Mouse (Mus musculus) intestine, embryonic 14.5 days (tissue): Measurements from ENCODE around the gene Cdkn1b. TPM values are rescaled to one million over a fixed set of nuclear protein-coding genes. Genes with fewer than 3 reads are reported as not detected.

Experiments used
- ATAC-seq: fragments of 200-750 bp; cut with Nextera tagmentation; replicated peaks from 2 replicates; pipeline ENCODE4 v1.8.0; 2017; ENCODE audit warnings: low read depth, moderate number of reproducible peaks, moderate TSS enrichment, moderate library complexity; ENCODE audit not compliant: low FRiP score, low TSS enrichment
- DNase-seq: peaks from one replicate; pipeline ENCODE4 v3.0.0-alpha.2; 2018; ENCODE audit warnings: low spot score
- H3K27ac ChIP-seq: fragments of 300-500 bp; sonication (generic); 2 replicates; pipeline ENCODE4 v1.5.1; 2014; ENCODE audit warnings: low read depth, mild to moderate bottlenecking, control low read depth
- H3K27me3 ChIP-seq: fragments of 300-500 bp; sonication (generic); replicated peaks from 2 replicates; pipeline ENCODE4 v1.6.1; 2014; ENCODE audit warnings: low read length, control low read depth; ENCODE audit not compliant: control insufficient read depth, insufficient read depth
- H3K36me3 ChIP-seq: fragments of 300-500 bp; sonication (generic); 2 replicates; pipeline ENCODE4 v1.6.1; 2014; ENCODE audit warnings: low read length, control low read depth; ENCODE audit not compliant: control insufficient read depth, insufficient read depth
- H3K4me1 ChIP-seq: fragments of 300-500 bp; sonication (generic); replicated peaks from 2 replicates; pipeline ENCODE4 v1.6.1; 2014; ENCODE audit warnings: low read length, control low read depth, mixed read lengths; ENCODE audit not compliant: control insufficient read depth, insufficient read depth
- H3K4me2 ChIP-seq: fragments of 300-500 bp; sonication (generic); 2 replicates; pipeline ENCODE4 v1.6.1; 2014; ENCODE audit warnings: low read length
- H3K4me3 ChIP-seq: fragments of 300-500 bp; sonication (generic); 2 replicates; pipeline ENCODE4 v1.5.1; 2014; ENCODE audit warnings: low read depth, low read length, control low read depth, mixed read lengths
- H3K9ac ChIP-seq: fragments of 300-500 bp; sonication (generic); 2 replicates; pipeline ENCODE4 v1.6.1; 2014; ENCODE audit warnings: mild to moderate bottlenecking, low read length
- H3K9me3 ChIP-seq: fragments of 300-500 bp; sonication (generic); 2 replicates; pipeline ENCODE4 v1.6.1; 2016; ENCODE audit warnings: low read length, control low read depth; ENCODE audit not compliant: control insufficient read depth
- WGBS: fragments of 180-500 bp; shearing (Covaris S2); extraction: QIAGEN DNeasy Blood & Tissue Kit; methylation state at CpG from one replicate; pipeline ENCODE4 v1.1.7; 2014; 5-methylcytosine and 5-hydroxymethylcytosine counted together
- polyA plus RNA-seq: library from polyadenylated mRNA; unstranded; fragments of >200 nt; fragmentation: Nextera tagmentation; extraction: Ambion mirVana; gene quantifications from 2 replicates; pipeline ENCODE4 v1.2.1, GENCODE M21; 2014

Gene Cdkn1b
- polyA plus RNA-seq, 1 experiment from 2014 or later, result 15.8 TPM

- ATAC-seq (no peak), DNase-seq (no peak)
- 84% methylated on average over 5 of the region's 5 CpGs for WGBS
- H3K4me2 ChIP-seq, result no peak overlapping the region
- H3K27ac ChIP-seq, result no peak overlapping the region
- no peaks in the 10 kb centered on the region for H3K27me3 ChIP-seq
- no peak overlapping the region for H3K4me3 ChIP-seq
- H3K4me1 ChIP-seq, result peaks cover 6% of the 10 kb centered on the region; the same call in 1 of the 2 replicates
- H3K9ac ChIP-seq, result no peak overlapping the region
- no peaks in the 10 kb centered on the region for H3K36me3 ChIP-seq
- H3K9me3 ChIP-seq, result no peaks in the 10 kb centered on the region
Observed at GRCm38 (mm10) chr6:134914523-134914922, 5.7 kb upstream of the Cdkn1b start.

GRCm38 (mm10) chr6:134916641-134917040, 3.6 kb upstream of the Cdkn1b start:
- peaks cover 6% of the 10 kb centered on the region; the same call in 1 of the 2 replicates for H3K4me1 ChIP-seq
- peak; percentile 71 for DNase-seq

DNA sequence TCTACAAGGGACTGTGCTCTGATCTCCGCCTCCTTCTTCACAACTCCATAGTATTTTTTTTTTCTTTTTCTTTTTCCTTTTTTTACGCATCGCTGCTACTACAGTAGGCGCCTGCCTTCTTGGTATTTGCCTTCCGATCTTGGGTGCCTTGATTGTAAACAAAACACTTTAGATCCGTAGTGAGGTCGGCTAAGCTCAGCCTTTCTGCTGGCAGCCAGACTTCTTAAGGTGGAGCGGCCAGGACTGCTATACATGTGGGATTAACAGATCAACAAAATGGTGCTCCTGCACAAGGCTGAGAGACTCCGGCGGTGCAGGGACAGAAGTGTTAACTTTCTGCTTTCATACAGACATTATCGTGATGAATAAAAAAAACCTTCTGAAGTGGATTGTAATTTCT, 3.1 kb upstream of the Cdkn1b start:
- no peaks in the 10 kb centered on the region for H3K27me3 ChIP-seq
- H3K4me2 ChIP-seq, result peak overlapping the region; percentile 96
- peak overlapping the region; percentile 48 for H3K9ac ChIP-seq
- H3K36me3 ChIP-seq, result 0 out of 2 replicates have a peak, but pooled peaks cover under 1% of the 10 kb centered on the region
- ATAC-seq (no peak), DNase-seq (peak; percentile 77)
- H3K27ac ChIP-seq, result peak overlapping the region; percentile 19; the same call in 1 of the 2 replicates
- H3K4me1 ChIP-seq, result peaks cover 10% of the 10 kb centered on the region
- H3K4me3 ChIP-seq, result peak overlapping the region; percentile 48
- under 1% methylated on average over 11 of the region's 11 CpGs for WGBS
- no peaks in the 10 kb centered on the region for H3K9me3 ChIP-seq

More at GRCm38 (mm10) chr6:134916641-134917040, 3.6 kb upstream of the Cdkn1b start:
- no peaks in the 10 kb centered on the region for H3K27me3 ChIP-seq
- WGBS, result 1% methylated on average over 11 of the region's 11 CpGs
- ATAC-seq, result no peak
- no peak overlapping the region; the same call in 1 of the 2 replicates for H3K27ac ChIP-seq
- H3K9me3 ChIP-seq, result no peaks in the 10 kb centered on the region
- peak overlapping the region; percentile 96 for H3K4me2 ChIP-seq
- peak overlapping the region; percentile 48 for H3K4me3 ChIP-seq
- peak overlapping the region; percentile 48 for H3K9ac ChIP-seq
- no peaks in the 10 kb centered on the region for H3K36me3 ChIP-seq

DNA sequence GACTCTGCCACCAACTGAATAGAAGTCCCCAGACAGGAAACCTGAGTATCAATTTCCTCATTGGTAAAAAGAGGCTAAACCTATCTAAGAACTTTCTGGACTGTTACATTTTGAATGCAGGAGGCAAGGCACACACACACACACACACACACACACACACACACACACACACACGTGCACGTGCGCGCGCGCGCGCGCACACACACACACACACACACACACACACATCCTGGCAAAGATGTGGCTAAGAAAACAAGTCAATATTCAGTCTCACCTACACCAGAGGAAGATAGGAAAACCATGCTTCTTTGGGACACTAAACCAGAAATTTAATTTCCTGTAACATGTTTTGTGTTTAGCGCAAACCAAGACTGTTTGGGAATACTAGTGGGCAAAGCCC, 1.4 kb upstream of the Cdkn1b start:
- Histone ChIP-seq H3K27ac (no peak overlapping the region), H3K27me3 (no peaks in the 10 kb centered on the region), H3K9ac (no peak overlapping the region), H3K9me3 (no peaks in the 10 kb centered on the region), H3K4me1 (peaks cover 25% of the 10 kb centered on the region), H3K4me2 (no peak overlapping the region), H3K36me3 (peaks cover 9% of the 10 kb centered on the region; the same call in 1 of the 2 replicates), H3K4me3 (no peak overlapping the region)
- DNase-seq, result no peak
- WGBS, result 87% methylated on average over 10 of the region's 10 CpGs
- ATAC-seq, result no peak

DNA sequence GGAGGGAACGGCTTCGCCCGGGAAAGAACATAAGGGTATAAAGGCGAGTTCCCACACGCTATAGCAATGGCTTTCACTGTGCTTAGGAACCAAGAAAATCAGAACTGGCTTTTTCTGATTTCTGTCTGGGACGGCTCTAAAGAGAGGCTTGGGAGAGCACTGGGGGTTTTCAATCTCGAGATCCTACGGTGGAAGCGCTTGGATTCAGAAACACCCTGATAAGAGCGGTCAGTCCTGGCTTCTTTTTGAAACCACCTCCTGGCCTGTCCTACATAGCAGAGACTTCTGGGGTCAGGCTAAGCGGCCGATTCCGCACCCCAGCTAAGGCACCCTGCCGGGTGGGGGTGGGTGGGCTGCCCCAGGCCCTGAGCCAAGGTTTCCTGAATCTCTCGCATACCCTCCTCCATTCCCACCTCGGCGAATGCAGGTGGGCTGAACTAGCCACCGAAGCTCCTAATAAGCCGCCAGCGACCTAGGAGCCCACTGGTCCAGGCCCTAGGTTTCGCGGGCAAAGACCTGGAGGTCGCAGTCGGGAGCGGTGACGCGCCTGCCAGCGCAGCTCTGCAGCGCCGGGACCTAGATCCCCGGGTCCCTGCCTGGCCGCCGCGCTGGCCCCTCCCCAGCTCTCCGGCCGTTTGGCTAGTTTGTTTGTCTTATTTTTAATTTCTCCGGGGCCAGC, 551 bp upstream of the Cdkn1b start:
- Histone ChIP-seq H3K9me3 (no peaks in the 10 kb centered on the region), H3K4me3 (peak overlapping the region; percentile 79), H3K4me2 (peak overlapping the region; percentile 92), H3K9ac (peak overlapping the region; percentile 86), H3K4me1 (peaks cover 30% of the 10 kb centered on the region), H3K27me3 (no peaks in the 10 kb centered on the region), H3K27ac (peak overlapping the region; percentile 95), H3K36me3 (peaks cover 15% of the 10 kb centered on the region)
- ATAC-seq (peak; percentile 63), DNase-seq (peak; percentile 92)
- 7% methylated on average over 37 of the region's 37 CpGs for WGBS

DNA sequence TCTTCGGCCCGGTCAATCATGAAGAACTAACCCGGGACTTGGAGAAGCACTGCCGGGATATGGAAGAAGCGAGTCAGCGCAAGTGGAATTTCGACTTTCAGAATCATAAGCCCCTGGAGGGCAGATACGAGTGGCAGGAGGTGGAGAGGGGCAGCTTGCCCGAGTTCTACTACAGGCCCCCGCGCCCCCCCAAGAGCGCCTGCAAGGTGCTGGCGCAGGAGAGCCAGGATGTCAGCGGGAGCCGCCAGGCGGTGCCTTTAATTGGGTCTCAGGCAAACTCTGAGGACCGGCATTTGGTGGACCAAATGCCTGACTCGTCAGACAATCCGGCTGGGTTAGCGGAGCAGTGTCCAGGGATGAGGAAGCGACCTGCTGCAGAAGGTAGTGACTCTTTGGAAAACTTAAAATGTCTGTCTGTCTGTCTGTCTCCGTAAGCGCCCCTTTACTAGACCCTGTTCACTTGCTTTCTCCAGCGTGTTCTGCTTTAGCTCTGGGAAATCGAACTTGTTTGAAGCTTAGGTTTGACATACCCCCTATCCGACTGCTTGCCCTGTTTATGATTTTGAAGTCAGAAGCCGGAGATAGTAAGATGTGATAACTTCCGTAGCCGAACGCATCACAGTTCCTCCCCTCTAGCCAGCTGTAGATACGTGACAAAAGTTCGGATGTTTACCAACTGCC, 953 bp downstream of the Cdkn1b start:
- H3K27me3 ChIP-seq, result no peaks in the 10 kb centered on the region
- peak overlapping the region; percentile 92 for H3K4me2 ChIP-seq
- DNase-seq (no peak), ATAC-seq (no peak)
- H3K9ac ChIP-seq, result peak overlapping the region; percentile 86
- peak overlapping the region; percentile 79 for H3K4me3 ChIP-seq
- H3K36me3 ChIP-seq, result peaks cover 15% of the 10 kb centered on the region
- WGBS, result under 1% methylated on average over 32 of the region's 32 CpGs
- no peaks in the 10 kb centered on the region for H3K9me3 ChIP-seq
- peaks cover 30% of the 10 kb centered on the region for H3K4me1 ChIP-seq
- peak overlapping the region; percentile 95 for H3K27ac ChIP-seq

DNA sequence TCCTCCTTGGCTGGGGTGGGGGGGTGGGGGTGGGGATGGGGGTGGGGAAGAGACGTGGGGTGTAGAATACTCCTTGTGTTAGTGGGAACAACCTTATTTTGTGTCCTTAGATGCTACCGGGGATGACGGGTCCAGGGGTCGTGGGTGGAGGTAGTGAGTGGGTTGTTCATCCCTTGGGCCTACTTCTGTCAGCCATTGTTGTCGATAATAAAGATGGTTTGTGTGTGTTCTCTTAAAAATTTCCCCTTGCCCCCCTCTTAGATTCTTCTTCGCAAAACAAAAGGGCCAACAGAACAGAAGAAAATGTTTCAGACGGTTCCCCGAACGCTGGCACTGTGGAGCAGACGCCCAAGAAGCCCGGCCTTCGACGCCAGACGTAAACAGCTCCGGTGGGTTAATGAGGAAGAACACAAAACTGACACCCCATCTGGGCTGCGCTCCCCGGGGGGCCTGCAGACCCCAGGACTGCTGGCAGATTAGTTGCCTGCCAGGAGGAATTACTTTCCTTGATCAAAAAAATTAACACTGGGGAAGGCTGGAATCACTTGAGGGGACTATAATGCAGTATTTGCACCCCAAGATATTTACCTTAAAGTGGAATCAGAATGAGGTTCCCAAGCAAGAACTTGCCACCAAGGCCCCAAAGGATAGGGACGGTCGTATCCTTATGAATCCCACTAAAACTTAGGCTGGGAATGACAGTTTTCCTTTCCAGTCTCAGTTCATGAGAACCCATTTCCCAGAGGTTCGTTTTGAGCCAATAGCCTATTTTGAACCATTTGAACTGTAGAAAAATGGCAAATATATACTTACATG, 1.7 kb downstream of the Cdkn1b start:
- Histone ChIP-seq H3K4me2 (peak overlapping the region; percentile 92), H3K27ac (no peak overlapping the region), H3K36me3 (peaks cover 15% of the 10 kb centered on the region), H3K4me3 (peak overlapping the region; percentile 79), H3K4me1 (peaks cover 30% of the 10 kb centered on the region), H3K27me3 (no peaks in the 10 kb centered on the region), H3K9me3 (no peaks in the 10 kb centered on the region), H3K9ac (peak overlapping the region; percentile 86)
- DNase-seq, result peak; percentile 56
- no peak for ATAC-seq
- WGBS, result 10% methylated on average over 20 of the region's 20 CpGs

GRCm38 (mm10) chr6:134922511-134923195, 2.5 kb downstream of the Cdkn1b start:
- H3K9me3 ChIP-seq, result no peaks in the 10 kb centered on the region
- H3K4me1 ChIP-seq, result peaks cover 24% of the 10 kb centered on the region
- no peaks in the 10 kb centered on the region for H3K27me3 ChIP-seq
- H3K4me3 ChIP-seq, result peak overlapping the region; percentile 79
- H3K4me2 ChIP-seq, result peak overlapping the region; percentile 92
- ATAC-seq (no peak), DNase-seq (peak; percentile 43)
- no peak overlapping the region for H3K27ac ChIP-seq
- WGBS, result 64% methylated on average over 9 of the region's 9 CpGs
- no peak overlapping the region for H3K9ac ChIP-seq
- peaks cover 15% of the 10 kb centered on the region for H3K36me3 ChIP-seq
